Mouse (Mus musculus) stomach, postnatal 0 days (tissue): ENCODE results near the gene Gm10058. TPM values are rescaled to one million over a fixed set of nuclear protein-coding genes. Genes with fewer than 3 reads are reported as not detected.
"Not testable (repeated sequence)": the region's sequence is repeated elsewhere in the genome, so short reads cannot be mapped to it uniquely, and the experiment has no call there.

Experiments used
- ATAC-seq: fragments of 200-750 bp; cut with Nextera tagmentation; 2 replicates; pipeline ENCODE4 v1.8.0; 2017; ENCODE audit not compliant: low FRiP score, low TSS enrichment
- DNase-seq: peaks from one replicate; pipeline ENCODE4 v3.0.0-alpha.2; 2016; ENCODE audit warnings: low spot score
- H3K27ac ChIP-seq: fragments of 300-500 bp; sonication (generic); replicated peaks from 2 replicates; pipeline ENCODE4 v1.5.1; 2014; ENCODE audit warnings: mild to moderate bottlenecking, control low read depth
- H3K27me3 ChIP-seq: fragments of 300-500 bp; sonication (generic); 2 replicates; pipeline ENCODE4 v1.6.1; 2014; ENCODE audit warnings: low read length; ENCODE audit not compliant: control insufficient read depth, insufficient read depth
- H3K36me3 ChIP-seq: fragments of 300-500 bp; sonication (generic); 2 replicates; pipeline ENCODE4 v1.6.1; 2014; ENCODE audit warnings: low read length, mixed read lengths; ENCODE audit not compliant: control insufficient read depth, insufficient read depth
- H3K4me1 ChIP-seq: fragments of 300-500 bp; sonication (generic); replicated peaks from 2 replicates; pipeline ENCODE4 v1.6.1; 2014; ENCODE audit warnings: antibody characterized with exemption; ENCODE audit not compliant: control insufficient read depth, insufficient read depth
- H3K4me2 ChIP-seq: fragments of 300-500 bp; sonication (generic); replicated peaks from 2 replicates; pipeline ENCODE4 v1.6.1; 2014; ENCODE audit warnings: low read depth, mild to moderate bottlenecking, control low read depth, moderate library complexity
- H3K4me3 ChIP-seq: fragments of 300-500 bp; sonication (generic); 2 replicates; pipeline ENCODE4 v1.5.1; 2014; ENCODE audit warnings: low read depth, low read length, control low read depth
- H3K9ac ChIP-seq: fragments of 300-500 bp; sonication (generic); 2 replicates; pipeline ENCODE4 v1.6.1; 2014; ENCODE audit warnings: mild to moderate bottlenecking, low read length, control low read depth, mixed read lengths
- H3K9me3 ChIP-seq: fragments of 300-500 bp; sonication (generic); 2 replicates; pipeline ENCODE4 v1.6.1; 2016; ENCODE audit warnings: low read length; ENCODE audit not compliant: control insufficient read depth
- WGBS: fragments of 180-500 bp; shearing (Covaris S2); extraction: QIAGEN DNeasy Blood & Tissue Kit; methylation state at CpG from one replicate; pipeline ENCODE4 v1.1.7; 2014; 5-methylcytosine and 5-hydroxymethylcytosine counted together
- polyA plus RNA-seq: library from polyadenylated mRNA; unstranded; fragments of >200 nt; fragmentation: Nextera tagmentation; extraction: Ambion mirVana; gene quantifications from 2 replicates; pipeline ENCODE4 v1.2.1, GENCODE M21; 2015

Gm10058 gene
- not detected in 2 replicates for polyA plus RNA-seq

DNA sequence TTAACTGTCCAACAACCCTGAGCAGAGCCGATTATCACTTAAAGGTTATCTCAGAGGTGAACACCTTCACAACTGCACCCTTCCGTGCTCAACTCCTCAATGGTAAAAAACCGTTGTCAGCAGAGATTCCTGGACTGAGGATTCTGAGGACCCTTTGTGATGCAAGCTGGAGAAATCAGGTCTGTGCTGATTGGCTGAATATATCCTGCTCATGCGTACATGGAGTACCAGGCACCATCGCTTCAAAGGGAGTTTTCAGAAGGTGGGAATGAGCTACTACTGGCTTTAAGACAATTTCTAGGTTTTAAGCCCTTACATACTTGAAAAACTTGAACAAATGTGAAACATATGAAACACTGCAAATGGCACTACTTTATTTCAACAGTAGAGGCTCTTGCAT lies at the start of gene Gm10058:
Gene Gm10058, minus strand, starts transcription at position 101 of the 400 bp plus-strand sequence.
- DNase-seq, H3K9ac ChIP-seq, H3K4me2 ChIP-seq, ATAC-seq, H3K4me1 ChIP-seq, H3K27ac ChIP-seq, H3K9me3 ChIP-seq, H3K36me3 ChIP-seq, H3K27me3 ChIP-seq, H3K4me3 ChIP-seq: not testable (repeated sequence)
- WGBS, result no CpG with 5 or more reads among the region's 5 CpGs
